Mouse (Mus musculus) cerebellum, adult 2 months (tissue): ENCODE measurements at regions not wholly inside any gene's neighbourhood (a gene's known extent, or its start where the extent isn't known, plus 50 kb on each side); places are given as distances from the start of the nearest gene placed in this dataset.

Source experiments
- CTCF ChIP-seq: fragments of 200-500 bp; IDR thresholded peaks from 2 replicates; pipeline ENCODE4 v1.5.1; 2011; ENCODE audit warnings: low read depth, mild to moderate bottlenecking, control low read depth, low read length, moderate library complexity, borderline replicate concordance; ENCODE audit not compliant: insufficient read depth
- POLR2A ChIP-seq: fragments of 200-500 bp; IDR thresholded peaks from 2 replicates; pipeline ENCODE4 v1.6.1; 2011; ENCODE audit warnings: low read length, control low read depth, borderline replicate concordance; ENCODE audit not compliant: insufficient read depth

GRCm38 (mm10) chr5:97174446-97174845 is 63.0 kb upstream of the Paqr3 start:
- TF ChIP-seq CTCF (no peak), POLR2A (no peak)
